Mouse (Mus musculus) kidney, adult 9 months (tissue): ENCODE results near the gene Bach2.
A peak's percentile ranks its signal among the peaks of the same experiment; 100 is the strongest.

ENCODE experiments used
- DNase-seq: peaks from one replicate; pipeline ENCODE4 v3.0.0; 2022

The Bach2 gene

GRCm38 (mm10) chr4:32227970-32228557 is 10.5 kb upstream of the Bach2 start:
- DNase-seq = no peak

GRCm38 (mm10) chr4:32229266-32229665 is 9.3 kb upstream of the Bach2 start:
- DNase-seq = no peak

- DNase-seq = no peak
Measured at GRCm38 (mm10) chr4:32231258-32232055, 7.1 kb upstream of the Bach2 start.

- DNase-seq = no peak
Measured at GRCm38 (mm10) chr4:32235920-32236705, 2.5 kb upstream of the Bach2 start.

- peak; percentile 72 for DNase-seq
Measured at GRCm38 (mm10) chr4:32238921-32239748, 531 bp downstream of the Bach2 start.

- peak; percentile 80 for DNase-seq
Measured at GRCm38 (mm10) chr4:32239749-32240131, 1.1 kb downstream of the Bach2 start.

- DNase-seq = no peak
Measured at GRCm38 (mm10) chr4:32240457-32241030, 1.9 kb downstream of the Bach2 start.

GRCm38 (mm10) chr4:32241351-32241980 is 2.9 kb downstream of the Bach2 start:
- no peak for DNase-seq

GRCm38 (mm10) chr4:32242122-32242615 is 3.6 kb downstream of the Bach2 start:
- no peak for DNase-seq

GRCm38 (mm10) chr4:32243458-32243857 is 4.9 kb downstream of the Bach2 start:
- no peak for DNase-seq

- no peak for DNase-seq
Measured at GRCm38 (mm10) chr4:32244092-32244745, 5.6 kb downstream of the Bach2 start.

GRCm38 (mm10) chr4:32245586-32245985 is 7.0 kb downstream of the Bach2 start:
- DNase-seq = no peak

GRCm38 (mm10) chr4:32246020-32246419 is 7.4 kb downstream of the Bach2 start:
- no peak for DNase-seq

GRCm38 (mm10) chr4:32246801-32247200 is 8.2 kb downstream of the Bach2 start:
- DNase-seq = peak; percentile 91

- no peak for DNase-seq
Measured at GRCm38 (mm10) chr4:32247463-32248113, 9.0 kb downstream of the Bach2 start.

- DNase-seq = peak; percentile 86
Measured at GRCm38 (mm10) chr4:32248236-32248635, 9.6 kb downstream of the Bach2 start.

GRCm38 (mm10) chr4:32248990-32249393 is 10.4 kb downstream of the Bach2 start:
- peak; percentile 75 for DNase-seq

- peak; percentile 52 for DNase-seq
Measured at GRCm38 (mm10) chr4:32249748-32250332, 11.2 kb downstream of the Bach2 start.

- DNase-seq = peak; percentile 69
Measured at GRCm38 (mm10) chr4:32250333-32251004, 11.9 kb downstream of the Bach2 start.

GRCm38 (mm10) chr4:32251005-32251365 is 12.4 kb downstream of the Bach2 start:
- peak; percentile 38 for DNase-seq
